Mouse (Mus musculus): ENCODE measurements around the gene Gtpbp2.

Gene Gtpbp2

GRCm38 (mm10) chr17:46160686-46161085 lies at the start of gene Gtpbp2:
Gtpbp2 (plus strand) TSS chr17:46161032.
- DNase-seq (ENCODE audit: inconsistent ontology term) = peak; percentile 98

- no peak for DNase-seq (ENCODE audit: inconsistent ontology term)
These were observed 45.3 kb upstream of the Gtpbp2 start for GRCm38 (mm10) chr17:46115489-46115888.

GRCm38 (mm10) chr17:46116138-46116537 lies 44.7 kb upstream of the Gtpbp2 start:
- no peak for DNase-seq (ENCODE audit: inconsistent ontology term)

- DNase-seq (ENCODE audit: inconsistent ontology term) = no peak
These were observed 44.0 kb upstream of the Gtpbp2 start for GRCm38 (mm10) chr17:46116881-46117280.

GRCm38 (mm10) chr17:46117623-46118422 lies 43.0 kb upstream of the Gtpbp2 start:
- no peak for DNase-seq (ENCODE audit: inconsistent ontology term)

- DNase-seq (ENCODE audit: inconsistent ontology term) = no peak
These were observed 42.4 kb upstream of the Gtpbp2 start for GRCm38 (mm10) chr17:46118423-46118850.

GRCm38 (mm10) chr17:46119641-46120040 lies 41.2 kb upstream of the Gtpbp2 start:
- DNase-seq (ENCODE audit: inconsistent ontology term) = no peak

- no peak for DNase-seq (ENCODE audit: inconsistent ontology term)
These were observed 38.0 kb upstream of the Gtpbp2 start for GRCm38 (mm10) chr17:46122791-46123190.

GRCm38 (mm10) chr17:46123285-46123684 lies 37.5 kb upstream of the Gtpbp2 start:
- no peak for DNase-seq (ENCODE audit: inconsistent ontology term)

GRCm38 (mm10) chr17:46123953-46124700 lies 36.7 kb upstream of the Gtpbp2 start:
- no peak for DNase-seq (ENCODE audit: inconsistent ontology term)

- no peak for DNase-seq (ENCODE audit: inconsistent ontology term)
These were observed 34.2 kb upstream of the Gtpbp2 start for GRCm38 (mm10) chr17:46126608-46127007.

GRCm38 (mm10) chr17:46127814-46128493 lies 32.9 kb upstream of the Gtpbp2 start:
- DNase-seq (ENCODE audit: inconsistent ontology term) = no peak

- DNase-seq (ENCODE audit: inconsistent ontology term) = no peak
These were observed 30.9 kb upstream of the Gtpbp2 start for GRCm38 (mm10) chr17:46129741-46130498.

GRCm38 (mm10) chr17:46132058-46132718 lies 28.6 kb upstream of the Gtpbp2 start:
- DNase-seq (ENCODE audit: inconsistent ontology term) = peak; percentile 51

- DNase-seq (ENCODE audit: inconsistent ontology term) = no peak
These were observed 28.0 kb upstream of the Gtpbp2 start for GRCm38 (mm10) chr17:46132862-46133261.

GRCm38 (mm10) chr17:46138563-46139236 lies 22.1 kb upstream of the Gtpbp2 start:
- DNase-seq (ENCODE audit: inconsistent ontology term) = no peak

GRCm38 (mm10) chr17:46139872-46140271 lies 21.0 kb upstream of the Gtpbp2 start:
- DNase-seq (ENCODE audit: inconsistent ontology term) = no peak

- DNase-seq (ENCODE audit: inconsistent ontology term) = peak; percentile 90
These were observed 17.0 kb upstream of the Gtpbp2 start, which contains the start of gene Rsph9 for GRCm38 (mm10) chr17:46143578-46144423. Rsph9 (minus strand) TSS chr17:46144216.

All from Muller cell, postnatal 12 days (primary cell).